Mouse (Mus musculus) neural tube, embryonic 13.5 days (tissue): ENCODE data around the gene Abcd3. TPM values are rescaled to one million over a fixed set of nuclear protein-coding genes. Genes with fewer than 3 reads are reported as not detected.

Experiments used
- ATAC-seq: fragments of 200-750 bp; cut with Nextera tagmentation; 2 replicates; pipeline ENCODE4 v1.8.0; 2017; ENCODE audit warnings: low read depth, mild to moderate bottlenecking, moderate TSS enrichment, moderate library complexity
- H3K27ac ChIP-seq: fragments of 300-500 bp; sonication (generic); replicated peaks from 2 replicates; pipeline ENCODE4 v1.5.1; 2015; ENCODE audit warnings: moderate library complexity, mild to moderate bottlenecking, inconsistent platforms
- H3K27me3 ChIP-seq: fragments of 300-500 bp; sonication (generic); 2 replicates; pipeline ENCODE4 v1.6.1; 2015; ENCODE audit warnings: mild to moderate bottlenecking, inconsistent platforms
- H3K36me3 ChIP-seq: fragments of 300-500 bp; sonication (generic); 2 replicates; pipeline ENCODE4 v1.6.1; 2015; ENCODE audit warnings: mild to moderate bottlenecking, inconsistent platforms
- H3K4me1 ChIP-seq: fragments of 300-500 bp; sonication (generic); replicated peaks from 2 replicates; pipeline ENCODE4 v1.6.1; 2015; ENCODE audit warnings: inconsistent platforms
- H3K4me2 ChIP-seq: fragments of 300-500 bp; sonication (generic); 2 replicates; pipeline ENCODE4 v1.6.1; 2015; ENCODE audit warnings: inconsistent platforms, mild to moderate bottlenecking, moderate library complexity
- H3K4me3 ChIP-seq: fragments of 300-500 bp; sonication (generic); 2 replicates; pipeline ENCODE4 v1.5.1; 2015; ENCODE audit warnings: mild to moderate bottlenecking, inconsistent platforms
- H3K9ac ChIP-seq: fragments of 300-500 bp; sonication (generic); 2 replicates; pipeline ENCODE4 v1.6.1; 2015; ENCODE audit warnings: moderate library complexity, mild to moderate bottlenecking, inconsistent platforms
- H3K9me3 ChIP-seq: fragments of 300-500 bp; sonication (generic); 2 replicates; pipeline ENCODE4 v1.6.1; 2016; ENCODE audit warnings: inconsistent platforms
- WGBS: fragments of 180-500 bp; shearing (Covaris S2); methylation state at CpG from one replicate; pipeline ENCODE4 v1.1.7; 2015; 5-methylcytosine and 5-hydroxymethylcytosine counted together
- polyA plus RNA-seq: library from polyadenylated mRNA; unstranded; fragments of >200 nt; fragmentation: Nextera tagmentation; extraction: Ambion mirVana; gene quantifications from 2 replicates; pipeline ENCODE4 v1.2.1, GENCODE M21; 2015

The Abcd3 gene
- polyA plus RNA-seq, 1 experiment from 2014 or later: 63.2 TPM

- 83% methylated on average over 9 of the region's 9 CpGs for WGBS
- Histone ChIP-seq H3K4me3 (no peak overlapping the region), H3K27ac (no peak overlapping the region), H3K9me3 (no peaks in the 10 kb centered on the region), H3K4me1 (no peaks in the 10 kb centered on the region), H3K9ac (no peak overlapping the region), H3K27me3 (no peaks in the 10 kb centered on the region), H3K4me2 (no peak overlapping the region), H3K36me3 (no peaks in the 10 kb centered on the region)
- no peak for ATAC-seq
Measured at GRCm38 (mm10) chr3:121841412-121842014, 26.4 kb upstream of the Abcd3 start.

- Histone ChIP-seq H3K27ac (no peak overlapping the region), H3K27me3 (no peaks in the 10 kb centered on the region), H3K9me3 (no peaks in the 10 kb centered on the region), H3K9ac (no peak overlapping the region), H3K4me2 (no peak overlapping the region), H3K4me3 (no peak overlapping the region), H3K36me3 (no peaks in the 10 kb centered on the region), H3K4me1 (no peaks in the 10 kb centered on the region)
- ATAC-seq: no peak
- 96% methylated on average over 8 of the region's 8 CpGs for WGBS
Measured at GRCm38 (mm10) chr3:121840351-121840750, 25.2 kb upstream of the Abcd3 start.

- ATAC-seq: no peak
- Histone ChIP-seq H3K4me1 (no peaks in the 10 kb centered on the region), H3K27me3 (no peaks in the 10 kb centered on the region), H3K9ac (no peak overlapping the region), H3K36me3 (no peaks in the 10 kb centered on the region), H3K4me3 (no peak overlapping the region), H3K4me2 (no peak overlapping the region), H3K27ac (no peak overlapping the region), H3K9me3 (no peaks in the 10 kb centered on the region)
- 82% methylated on average over 2 of the region's 2 CpGs for WGBS
Measured at GRCm38 (mm10) chr3:121834732-121835131, 19.6 kb upstream of the Abcd3 start.

- no peaks in the 10 kb centered on the region for H3K27me3 ChIP-seq
- H3K4me3 ChIP-seq: no peak overlapping the region
- H3K4me1 ChIP-seq: no peaks in the 10 kb centered on the region
- H3K36me3 ChIP-seq: no peaks in the 10 kb centered on the region
- no peak overlapping the region for H3K27ac ChIP-seq
- no peak overlapping the region for H3K4me2 ChIP-seq
- H3K9me3 ChIP-seq: no peaks in the 10 kb centered on the region
- 88% methylated on average over 4 of the region's 4 CpGs for WGBS
- H3K9ac ChIP-seq: no peak overlapping the region
- ATAC-seq: no peak
Measured at GRCm38 (mm10) chr3:121834250-121834649, 19.1 kb upstream of the Abcd3 start.

GRCm38 (mm10) chr3:121825092-121825491 lies 10.0 kb upstream of the Abcd3 start:
- 82% methylated on average over 1 of the region's 1 CpGs for WGBS
- H3K36me3 ChIP-seq: no peaks in the 10 kb centered on the region
- H3K9me3 ChIP-seq: no peaks in the 10 kb centered on the region
- H3K4me2 ChIP-seq: no peak overlapping the region
- H3K9ac ChIP-seq: no peak overlapping the region
- ATAC-seq: no peak
- no peaks in the 10 kb centered on the region for H3K27me3 ChIP-seq
- no peaks in the 10 kb centered on the region for H3K4me1 ChIP-seq
- no peak overlapping the region for H3K4me3 ChIP-seq
- H3K27ac ChIP-seq: no peak overlapping the region

GRCm38 (mm10) chr3:121824319-121824718 lies 9.2 kb upstream of the Abcd3 start:
- Histone ChIP-seq H3K27ac (no peak overlapping the region), H3K36me3 (no peaks in the 10 kb centered on the region), H3K4me1 (no peaks in the 10 kb centered on the region), H3K4me3 (no peak overlapping the region), H3K9ac (no peak overlapping the region), H3K27me3 (no peaks in the 10 kb centered on the region), H3K9me3 (no peaks in the 10 kb centered on the region), H3K4me2 (no peak overlapping the region)
- ATAC-seq: no peak
- 91% methylated on average over 1 of the region's 1 CpGs for WGBS

GRCm38 (mm10) chr3:121822643-121823042 lies 7.5 kb upstream of the Abcd3 start:
- Histone ChIP-seq H3K4me1 (no peaks in the 10 kb centered on the region), H3K4me3 (no peak overlapping the region), H3K4me2 (no peak overlapping the region), H3K36me3 (no peaks in the 10 kb centered on the region), H3K27me3 (no peaks in the 10 kb centered on the region), H3K9ac (no peak overlapping the region), H3K9me3 (no peaks in the 10 kb centered on the region), H3K27ac (no peak overlapping the region)
- ATAC-seq: no peak
- 85% methylated on average over 5 of the region's 5 CpGs for WGBS

- no peak overlapping the region for H3K27ac ChIP-seq
- no peak overlapping the region for H3K4me3 ChIP-seq
- H3K36me3 ChIP-seq: no peaks in the 10 kb centered on the region
- no peak for ATAC-seq
- no peaks in the 10 kb centered on the region for H3K9me3 ChIP-seq
- H3K4me1 ChIP-seq: no peaks in the 10 kb centered on the region
- H3K4me2 ChIP-seq: no peak overlapping the region
- H3K27me3 ChIP-seq: no peaks in the 10 kb centered on the region
- H3K9ac ChIP-seq: no peak overlapping the region
- WGBS: 85% methylated on average over 8 of the region's 8 CpGs
Measured at GRCm38 (mm10) chr3:121821559-121822143, 6.5 kb upstream of the Abcd3 start.

GRCm38 (mm10) chr3:121819693-121820200 lies 4.6 kb upstream of the Abcd3 start:
- WGBS: 85% methylated on average over 3 of the region's 3 CpGs
- H3K4me2 ChIP-seq: no peak overlapping the region
- H3K9ac ChIP-seq: no peak overlapping the region
- no peak overlapping the region for H3K27ac ChIP-seq
- no peak for ATAC-seq
- peaks cover 9% of the 10 kb centered on the region for H3K4me1 ChIP-seq
- no peaks in the 10 kb centered on the region for H3K9me3 ChIP-seq
- no peak overlapping the region for H3K4me3 ChIP-seq
- H3K27me3 ChIP-seq: no peaks in the 10 kb centered on the region
- no peaks in the 10 kb centered on the region for H3K36me3 ChIP-seq

- 82% methylated on average over 10 of the region's 10 CpGs for WGBS
- ATAC-seq: no peak
- Histone ChIP-seq H3K27ac (no peak overlapping the region), H3K9ac (no peak overlapping the region), H3K36me3 (no peaks in the 10 kb centered on the region), H3K4me1 (peaks cover 14% of the 10 kb centered on the region), H3K9me3 (no peaks in the 10 kb centered on the region), H3K4me2 (no peak overlapping the region), H3K4me3 (no peak overlapping the region), H3K27me3 (no peaks in the 10 kb centered on the region)
Measured at GRCm38 (mm10) chr3:121818736-121819396, 3.8 kb upstream of the Abcd3 start.

GRCm38 (mm10) chr3:121815549-121816235 lies 590 bp upstream of the Abcd3 start:
- peaks cover 34% of the 10 kb centered on the region for H3K4me1 ChIP-seq
- H3K9me3 ChIP-seq: no peaks in the 10 kb centered on the region
- no peaks in the 10 kb centered on the region for H3K27me3 ChIP-seq
- ATAC-seq: no peak
- H3K9ac ChIP-seq: peak overlapping the region; percentile 90
- H3K27ac ChIP-seq: peak overlapping the region; percentile 98
- WGBS: 22% methylated on average over 16 of the region's 16 CpGs
- H3K4me3 ChIP-seq: peak overlapping the region; percentile 62
- H3K36me3 ChIP-seq: no peaks in the 10 kb centered on the region
- peak overlapping the region; percentile 75 for H3K4me2 ChIP-seq

- under 1% methylated on average over 24 of the region's 28 CpGs for WGBS
- Histone ChIP-seq H3K4me3 (peak overlapping the region; percentile 62), H3K9ac (peak overlapping the region; percentile 90), H3K27me3 (no peaks in the 10 kb centered on the region), H3K4me2 (peak overlapping the region; percentile 75), H3K9me3 (no peaks in the 10 kb centered on the region), H3K27ac (peak overlapping the region; percentile 98), H3K36me3 (no peaks in the 10 kb centered on the region), H3K4me1 (peaks cover 44% of the 10 kb centered on the region)
- ATAC-seq: peak; percentile 56; the same call in 1 of the 2 replicates
Measured at GRCm38 (mm10) chr3:121814413-121814864, 663 bp downstream of the Abcd3 start.
